Mouse (Mus musculus): ENCODE results near the gene Hacl1. TPM values are rescaled to one million over a fixed set of nuclear protein-coding genes. Genes with fewer than 3 reads are reported as not detected.

Gene Hacl1
- polyA plus RNA-seq, 1 experiment = 6.0 TPM

DNA sequence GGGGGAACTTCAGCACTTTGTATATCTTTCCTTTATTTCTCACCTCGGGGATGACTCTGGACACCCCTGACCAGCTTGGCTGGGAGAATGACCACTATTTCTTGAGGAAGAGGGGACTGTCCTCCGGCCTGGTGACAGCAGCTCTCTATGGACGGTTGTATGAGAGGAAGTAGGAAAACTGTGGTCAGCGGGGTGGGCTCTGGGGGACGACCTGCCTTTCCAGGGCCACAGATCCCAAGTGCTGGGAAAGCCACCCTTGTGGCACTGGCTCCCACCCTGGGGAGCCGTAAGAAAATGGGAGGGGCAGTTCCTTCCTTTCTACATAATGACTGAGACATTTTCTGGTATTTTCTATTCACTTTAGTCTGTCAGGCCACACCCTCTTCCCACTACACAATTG is 26.7 kb upstream of the Hacl1 start:
- TF ChIP-seq MYOD1 (IDR thresholded peaks at IDR 0.05; ENCODE audit: control insufficient read depth in 1 of 3, insufficient read length in 2 of 3, low read depth in 2 of 3) = no peak
- TF ChIP-seq USF1 (IDR thresholded peaks at IDR 0.05; ENCODE audit: low read depth) = no peak
- TF ChIP-seq CEBPB (IDR thresholded peaks at IDR 0.05; ENCODE audit: insufficient read depth, poor library complexity, severe bottlenecking) = no peak
- no peak overlapping the region for H3ac ChIP-seq (ENCODE audit: control insufficient read depth, insufficient read length)
- no peaks in the 10 kb centered on the region for H3K36me3 ChIP-seq (ENCODE audit: control insufficient read depth, insufficient read depth)
- no peaks in the 10 kb centered on the region for H3K79me2 ChIP-seq (ENCODE audit: control insufficient read depth, insufficient read depth)
- no peaks in the 10 kb centered on the region for H3K27me3 ChIP-seq (ENCODE audit: control insufficient read depth, insufficient read depth, insufficient read length)
- peak overlapping the region; percentile 8 for H3K4me3 ChIP-seq
- peak overlapping the region; percentile 97 for H3K4me2 ChIP-seq (ENCODE audit: low read depth)

GRCm38 (mm10) chr14:31666931-31667705 is 26.0 kb upstream of the Hacl1 start:
- H3K36me3 ChIP-seq (ENCODE audit: control insufficient read depth, insufficient read depth) = no peaks in the 10 kb centered on the region
- peak overlapping the region; percentile 97 for H3K4me2 ChIP-seq (ENCODE audit: low read depth)
- H3K27me3 ChIP-seq (ENCODE audit: control insufficient read depth, insufficient read depth, insufficient read length) = no peaks in the 10 kb centered on the region
- TF ChIP-seq REST (IDR thresholded peaks at IDR 0.05; ENCODE audit: insufficient read depth, insufficient read length) = no peak
- TF ChIP-seq TCF12 (IDR thresholded peaks at IDR 0.05; ENCODE audit: insufficient read depth, poor library complexity, severe bottlenecking) = no peak
- no peak for TF ChIP-seq MYOG (IDR thresholded peaks at IDR 0.05; ENCODE audit: control insufficient read depth in 1 of 3, insufficient read depth in 1 of 3, insufficient read length in 2 of 3, low read depth in 2 of 3)
- TF ChIP-seq SRF (IDR thresholded peaks at IDR 0.05; ENCODE audit: control insufficient read depth, insufficient read length, low read depth) = no peak
- no peak for TF ChIP-seq E2F4 (IDR thresholded peaks at IDR 0.05; ENCODE audit: insufficient read depth)
- no peak for TF ChIP-seq CEBPB (IDR thresholded peaks at IDR 0.05; ENCODE audit: insufficient read depth, poor library complexity, severe bottlenecking)
- no peak for TF ChIP-seq USF1 (IDR thresholded peaks at IDR 0.05; ENCODE audit: low read depth)
- no peak for TF ChIP-seq MAX (IDR thresholded peaks at IDR 0.05; ENCODE audit: low read depth)
- no peak for TF ChIP-seq MYOD1 (IDR thresholded peaks at IDR 0.05; ENCODE audit: control insufficient read depth in 1 of 3, insufficient read length in 2 of 3, low read depth in 2 of 3)
- no peak for TF ChIP-seq TCF3 (IDR thresholded peaks at IDR 0.05; ENCODE audit: insufficient read length, low read depth)
- TF ChIP-seq POLR2AphosphoS2 (IDR thresholded peaks at IDR 0.05; ENCODE audit: insufficient read length, low read depth) = no peak
- no peak for TF ChIP-seq POLR2A (IDR thresholded peaks at IDR 0.05; ENCODE audit: insufficient read length, low read depth)
- H3K79me2 ChIP-seq (ENCODE audit: control insufficient read depth, insufficient read depth) = no peaks in the 10 kb centered on the region
- H3ac ChIP-seq (ENCODE audit: control insufficient read depth, insufficient read length) = no peak overlapping the region
- H3K4me3 ChIP-seq = no peak overlapping the region

GRCm38 (mm10) chr14:31665566-31665940 is 24.5 kb upstream of the Hacl1 start:
- no peak for TF ChIP-seq CEBPB (IDR thresholded peaks at IDR 0.05; ENCODE audit: insufficient read depth, poor library complexity, severe bottlenecking)
- no peak for TF ChIP-seq TCF12 (IDR thresholded peaks at IDR 0.05; ENCODE audit: insufficient read depth, poor library complexity, severe bottlenecking)
- no peak for TF ChIP-seq USF1 (IDR thresholded peaks at IDR 0.05; ENCODE audit: low read depth)
- Histone ChIP-seq H3K36me3 (ENCODE audit: control insufficient read depth, insufficient read depth) (no peaks in the 10 kb centered on the region), H3K27me3 (ENCODE audit: control insufficient read depth, insufficient read depth, insufficient read length) (no peaks in the 10 kb centered on the region), H3K4me3 (no peak overlapping the region), H3K79me2 (ENCODE audit: control insufficient read depth, insufficient read depth) (no peaks in the 10 kb centered on the region), H3ac (ENCODE audit: control insufficient read depth, insufficient read length) (no peak overlapping the region), H3K4me2 (ENCODE audit: low read depth) (peak overlapping the region; percentile 86)

GRCm38 (mm10) chr14:31664903-31665565 is 23.9 kb upstream of the Hacl1 start:
- TF ChIP-seq TCF3 (IDR thresholded peaks at IDR 0.05; ENCODE audit: insufficient read length, low read depth) = no peak
- peak in 2 of 3 experiments; percentile 37 to 52 for TF ChIP-seq MYOD1 (IDR thresholded peaks at IDR 0.05; ENCODE audit: control insufficient read depth in 1 of 3, insufficient read length in 2 of 3, low read depth in 2 of 3)
- Histone ChIP-seq H3K27me3 (ENCODE audit: control insufficient read depth, insufficient read depth, insufficient read length) (no peaks in the 10 kb centered on the region), H3K4me2 (ENCODE audit: low read depth) (peak overlapping the region; percentile 86), H3ac (ENCODE audit: control insufficient read depth, insufficient read length) (no peak overlapping the region), H3K36me3 (ENCODE audit: control insufficient read depth, insufficient read depth) (no peaks in the 10 kb centered on the region), H3K4me3 (no peak overlapping the region), H3K79me2 (ENCODE audit: control insufficient read depth, insufficient read depth) (no peaks in the 10 kb centered on the region)

DNA sequence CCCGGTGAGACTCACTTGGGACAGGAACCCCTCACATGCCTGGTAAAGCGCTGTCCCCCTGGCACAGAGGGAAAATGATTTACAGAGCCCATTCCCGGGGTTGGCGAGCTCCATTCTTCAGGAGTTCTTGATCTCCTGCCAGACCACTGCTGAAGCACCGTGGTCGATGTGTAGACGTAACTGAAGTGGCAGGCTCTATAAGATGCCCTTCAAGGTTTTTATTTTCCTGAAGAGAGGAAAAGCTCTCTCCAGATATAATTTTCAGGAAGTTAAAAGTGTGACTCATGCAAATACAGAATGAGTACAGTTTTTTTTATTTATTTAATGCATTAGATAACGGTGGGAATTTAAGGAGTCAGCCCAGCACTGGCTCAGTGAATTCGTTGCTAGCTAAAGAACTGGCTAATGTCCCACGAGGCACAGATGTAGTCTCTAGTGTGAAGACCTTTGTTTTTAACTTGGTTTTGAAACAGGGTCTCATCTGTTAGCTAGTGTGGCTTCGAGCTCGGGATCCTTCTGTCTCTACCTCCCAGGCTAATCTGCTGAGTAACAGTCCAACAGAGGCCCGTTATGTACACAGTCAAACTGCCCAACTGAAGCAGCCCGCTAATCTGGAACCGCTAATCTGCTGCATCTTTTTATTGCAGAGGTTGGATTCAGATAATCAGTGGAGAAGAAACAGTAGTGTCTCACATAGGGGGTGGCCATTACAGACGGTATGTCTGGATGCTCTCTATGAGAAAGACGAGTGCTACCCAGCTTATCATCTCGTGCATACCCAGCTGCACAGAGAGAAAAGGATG is 23.2 kb upstream of the Hacl1 start:
- TF ChIP-seq E2F4 (IDR thresholded peaks at IDR 0.05; ENCODE audit: insufficient read depth) (no peak), TCF3 (IDR thresholded peaks at IDR 0.05; ENCODE audit: insufficient read length, low read depth) (no peak), MYOD1 (IDR thresholded peaks at IDR 0.05; ENCODE audit: control insufficient read depth in 1 of 3, insufficient read length in 2 of 3, low read depth in 2 of 3) (no peak), USF1 (IDR thresholded peaks at IDR 0.05; ENCODE audit: low read depth) (no peak), POLR2A (IDR thresholded peaks at IDR 0.05; ENCODE audit: insufficient read length, low read depth) (no peak), POLR2AphosphoS2 (IDR thresholded peaks at IDR 0.05; ENCODE audit: insufficient read length, low read depth) (no peak), MYOG (IDR thresholded peaks at IDR 0.05; ENCODE audit: control insufficient read depth in 1 of 3, insufficient read depth in 1 of 3, insufficient read length in 2 of 3, low read depth in 2 of 3) (no peak), MAX (IDR thresholded peaks at IDR 0.05; ENCODE audit: low read depth) (no peak), TCF12 (IDR thresholded peaks at IDR 0.05; ENCODE audit: insufficient read depth, poor library complexity, severe bottlenecking) (no peak), CEBPB (IDR thresholded peaks at IDR 0.05; ENCODE audit: insufficient read depth, poor library complexity, severe bottlenecking) (no peak), REST (IDR thresholded peaks at IDR 0.05; ENCODE audit: insufficient read depth, insufficient read length) (no peak), SRF (IDR thresholded peaks at IDR 0.05; ENCODE audit: control insufficient read depth, insufficient read length, low read depth) (no peak)
- H3ac ChIP-seq (ENCODE audit: control insufficient read depth, insufficient read length) = no peak overlapping the region
- H3K79me2 ChIP-seq (ENCODE audit: control insufficient read depth, insufficient read depth) = no peaks in the 10 kb centered on the region
- peak overlapping the region; percentile 86 for H3K4me2 ChIP-seq (ENCODE audit: low read depth)
- no peaks in the 10 kb centered on the region for H3K36me3 ChIP-seq (ENCODE audit: control insufficient read depth, insufficient read depth)
- H3K4me3 ChIP-seq = no peak overlapping the region
- no peaks in the 10 kb centered on the region for H3K27me3 ChIP-seq (ENCODE audit: control insufficient read depth, insufficient read depth, insufficient read length)

Measured in myocyte (in vitro differentiated cells).